Mouse (Mus musculus) heart, postnatal 14 days (tissue): ENCODE data around the gene Camta1. TPM values are rescaled to one million over a fixed set of nuclear protein-coding genes. Genes with fewer than 3 reads are reported as not detected.
A peak's percentile ranks its signal among the peaks of the same experiment; 100 is the strongest.

ENCODE experiments used
- DNase-seq, 2 experiments: peaks; one replicate each; pipeline ENCODE4 v3.0.0; 2021 to 2022
- intact Hi-C: fragments of 180-260 bp; cut with DNase I; formaldehyde crosslinking; loops from one replicate; pipeline ENCODE4 v1.15.1; 2025
- total RNA-seq, 2 experiments: library from RNA; stranded (reverse); gene quantifications; 2 replicates each; pipeline ENCODE4 v1.2.3; 2021

The Camta1 gene
- total RNA-seq, 2 experiments from 2014 or later, result 193 to 199 TPM

DNA sequence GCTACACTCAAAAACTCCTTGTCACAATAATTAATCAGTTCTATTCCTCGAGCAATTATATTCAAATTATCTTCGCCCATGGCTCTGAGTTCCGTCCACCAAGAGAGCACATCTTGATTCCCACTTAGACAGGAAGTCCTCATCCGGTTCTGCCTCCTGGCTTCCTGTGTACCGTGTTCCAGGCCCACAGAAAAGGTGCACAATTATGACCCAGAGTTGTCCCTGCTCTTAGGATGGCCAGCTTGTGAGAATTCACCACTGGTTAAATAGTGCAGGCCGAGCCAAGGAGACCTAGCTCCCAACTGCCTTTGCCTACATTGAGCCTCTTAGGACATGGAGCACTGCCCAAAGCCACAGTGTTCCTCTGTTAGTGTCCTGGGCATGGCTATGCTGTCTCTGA, 229.4 kb downstream of the Camta1 start:
- intact Hi-C loops, result loop anchor here (10.0 kb wide), 1 partner anchor 148 kb away; no protein-coding TSS in a partner anchor

DNA sequence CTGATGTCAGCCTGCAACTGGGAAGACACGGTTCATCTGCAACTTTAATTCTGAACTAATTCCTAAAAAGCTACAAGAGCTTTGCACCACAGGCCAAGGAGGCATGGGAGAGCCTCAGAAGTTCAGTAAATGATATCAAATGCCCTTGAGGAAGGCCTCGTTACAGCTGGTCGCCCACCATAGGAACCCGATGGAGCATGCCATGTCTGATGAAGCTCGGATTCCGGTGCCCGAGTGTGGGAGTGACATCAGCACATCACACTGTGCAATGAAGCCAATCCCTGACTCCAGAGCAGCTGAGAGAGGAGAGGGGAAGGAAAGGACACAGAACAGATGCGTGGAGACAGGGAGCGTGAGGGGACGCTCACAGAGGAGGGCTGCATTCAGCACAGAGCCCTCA, 231.0 kb downstream of the Camta1 start:
- DNase-seq, result no peak
- intact Hi-C loops, result loop anchor here (10.0 kb wide), 1 partner anchor 146 kb away; no protein-coding TSS in a partner anchor

More for the DNA sequence above, 229.4 kb downstream of the Camta1 start:
- DNase-seq, result no peak

DNA sequence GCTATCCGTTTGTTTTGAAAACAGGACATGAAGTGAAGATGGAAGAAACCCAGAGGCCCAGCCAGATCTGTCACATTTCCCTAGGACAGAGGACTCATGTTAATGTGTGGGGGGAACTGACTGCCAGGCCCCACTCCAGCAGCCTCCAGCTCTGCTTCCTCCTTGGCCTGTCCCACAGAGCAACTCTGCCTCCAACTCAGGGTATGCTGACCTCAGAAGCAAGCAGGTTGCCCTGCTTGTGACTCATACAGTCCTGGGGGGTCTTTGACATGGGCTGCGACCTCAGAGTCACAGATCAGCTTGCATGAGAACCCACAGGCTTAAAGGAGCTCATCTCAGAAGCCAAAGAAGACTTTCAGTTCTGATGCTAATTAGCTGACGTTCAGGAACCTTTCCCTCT, 231.4 kb downstream of the Camta1 start:
- no peak for DNase-seq
- intact Hi-C loops, result loop anchor here (10.0 kb wide), 1 partner anchor 145 kb away; no protein-coding TSS in a partner anchor

DNA sequence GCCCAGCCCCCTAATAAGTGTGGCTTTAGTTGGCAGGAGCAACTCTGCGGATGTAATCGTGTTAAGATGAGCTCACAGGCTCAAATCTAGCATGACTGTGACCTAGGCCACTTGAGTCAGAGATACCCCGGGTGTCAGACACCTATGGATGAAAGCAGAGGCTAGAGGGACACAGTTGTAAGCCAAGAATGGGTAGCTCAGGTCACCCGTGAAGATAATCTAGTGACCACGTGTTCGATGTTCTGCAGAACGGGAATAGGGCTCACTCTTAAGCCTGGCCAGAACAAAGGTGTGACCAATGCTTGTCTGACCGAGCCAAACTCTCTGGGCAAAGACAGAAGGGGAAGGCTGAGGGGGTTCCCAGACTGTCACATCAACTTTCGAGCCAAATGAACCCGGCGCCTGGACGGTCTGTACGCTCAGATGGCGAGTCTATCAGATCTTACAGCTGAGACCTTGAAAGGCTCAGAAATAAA, 242.1 kb downstream of the Camta1 start:
- no peak for DNase-seq
- intact Hi-C loops, result loop anchor here (5.0 kb wide), 1 partner anchor 143 kb away; no protein-coding TSS in a partner anchor

DNA sequence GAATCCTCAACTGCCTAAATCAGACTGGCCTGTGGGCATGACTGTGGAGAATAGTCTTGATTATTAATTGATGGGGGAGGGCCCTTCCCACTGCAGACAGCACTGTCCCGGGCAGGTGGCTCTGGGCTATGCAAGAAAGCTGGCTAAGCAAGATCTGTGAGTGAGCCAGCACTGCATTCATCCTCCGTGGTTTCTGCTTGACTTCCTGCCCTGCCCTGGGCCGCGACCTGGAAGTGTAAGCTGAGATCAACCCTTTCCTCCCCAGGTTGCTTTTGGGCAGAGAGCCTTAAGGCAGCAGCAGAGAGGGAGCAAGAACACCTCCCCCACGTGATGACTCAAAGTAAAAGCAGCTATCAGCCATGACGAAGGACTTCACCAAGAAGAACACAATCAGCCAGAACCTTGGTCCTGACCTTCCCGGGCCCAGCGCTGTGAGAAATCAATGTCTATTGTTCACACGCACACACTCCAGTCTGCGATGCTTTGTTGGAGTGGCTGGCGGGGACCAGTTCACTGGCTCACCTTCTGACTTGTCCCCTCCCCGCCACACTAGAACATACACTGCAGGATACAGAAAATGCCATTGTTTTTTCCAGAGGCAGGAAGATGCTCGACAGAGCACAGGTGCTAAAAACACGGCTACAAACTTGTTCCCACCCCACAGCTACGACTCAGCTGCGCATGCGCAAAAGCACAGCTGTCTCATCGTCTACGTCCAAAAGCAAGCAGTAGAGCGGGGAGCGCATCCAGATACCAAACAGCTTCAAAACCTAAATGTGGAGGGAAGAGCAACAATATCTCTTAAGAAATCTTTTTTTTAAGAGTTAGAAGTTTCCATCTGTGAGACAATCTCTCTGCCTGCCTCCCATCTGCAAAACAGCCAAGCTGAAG, 243.0 kb downstream of the Camta1 start:
- intact Hi-C loops, result loop anchor here (5.0 kb wide), 1 partner anchor 144 kb away; no protein-coding TSS in a partner anchor
- DNase-seq, result no peak

DNA sequence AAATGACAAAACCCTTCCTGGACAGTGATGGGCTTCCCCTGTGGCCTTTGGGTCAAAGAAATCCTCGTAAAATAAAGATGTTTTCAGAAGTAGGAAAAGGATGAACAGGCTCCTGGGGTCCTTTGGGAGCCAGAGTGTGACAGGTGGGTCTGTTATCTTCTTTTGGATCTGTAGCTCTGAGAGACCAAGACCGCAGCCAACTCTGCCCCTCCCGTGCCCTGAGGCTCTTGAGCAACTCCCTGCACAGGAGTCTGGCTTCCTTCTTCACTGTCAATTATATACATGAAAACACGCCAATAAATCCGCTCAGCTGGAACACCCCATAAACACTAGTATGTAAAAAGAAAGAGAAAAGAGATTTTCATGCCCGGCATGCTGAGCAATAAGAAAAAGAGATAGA, 250.1 kb downstream of the Camta1 start:
- no peak for DNase-seq
- intact Hi-C loops, result loop anchor here (2.0 to 5.0 kb wide), 2 partner anchors 71 to 243 kb away; no protein-coding TSS in a partner anchor

DNA sequence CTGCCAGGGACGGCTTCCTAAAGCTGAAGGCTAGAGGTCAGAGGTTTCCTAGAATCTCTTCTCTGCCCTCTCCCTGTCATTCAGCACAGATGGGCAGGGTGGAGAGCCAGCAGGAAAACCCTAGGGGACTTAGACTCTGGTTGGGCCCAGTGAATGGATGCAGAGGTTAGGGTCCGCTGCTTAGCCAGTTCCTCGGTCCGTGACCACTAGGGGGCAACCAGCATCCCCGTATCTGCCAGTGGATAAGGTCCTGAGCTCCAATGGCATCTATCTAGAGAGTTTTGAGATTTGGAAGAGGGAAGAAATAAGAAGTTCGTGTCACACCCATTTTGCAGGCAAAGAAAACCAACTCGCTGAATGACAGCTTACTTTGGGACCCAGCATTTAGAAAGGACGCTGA, 251.4 kb downstream of the Camta1 start:
- DNase-seq, result peak; percentile 63 to 73
- intact Hi-C loops, result loop anchor here (2.0 to 5.0 kb wide), 2 partner anchors 72 to 245 kb away; no protein-coding TSS in a partner anchor

DNA sequence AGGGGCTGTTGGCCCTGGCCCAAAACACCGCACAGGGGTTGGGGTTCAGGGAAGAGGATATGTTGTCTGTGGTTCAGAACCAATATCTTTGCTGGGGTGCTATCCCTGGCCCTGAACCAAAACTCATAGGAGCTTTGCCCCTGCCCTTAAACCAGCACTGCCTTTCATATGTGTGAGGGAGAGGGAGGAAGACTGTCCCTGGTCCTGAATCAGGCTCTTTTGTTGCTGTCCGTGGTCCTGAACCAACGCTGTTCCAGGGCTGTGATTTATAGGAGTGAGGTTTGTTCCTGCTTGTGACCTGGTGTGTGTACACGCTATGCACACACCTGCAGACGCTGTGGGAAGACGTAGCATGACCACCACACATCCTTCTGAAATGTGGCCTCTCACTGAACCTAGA, 256.8 kb downstream of the Camta1 start:
- intact Hi-C loops, result loop anchor here (5.0 kb wide), 1 partner anchor 118 kb away; no protein-coding TSS in a partner anchor
- DNase-seq, result peak; percentile 68 to 78

DNA sequence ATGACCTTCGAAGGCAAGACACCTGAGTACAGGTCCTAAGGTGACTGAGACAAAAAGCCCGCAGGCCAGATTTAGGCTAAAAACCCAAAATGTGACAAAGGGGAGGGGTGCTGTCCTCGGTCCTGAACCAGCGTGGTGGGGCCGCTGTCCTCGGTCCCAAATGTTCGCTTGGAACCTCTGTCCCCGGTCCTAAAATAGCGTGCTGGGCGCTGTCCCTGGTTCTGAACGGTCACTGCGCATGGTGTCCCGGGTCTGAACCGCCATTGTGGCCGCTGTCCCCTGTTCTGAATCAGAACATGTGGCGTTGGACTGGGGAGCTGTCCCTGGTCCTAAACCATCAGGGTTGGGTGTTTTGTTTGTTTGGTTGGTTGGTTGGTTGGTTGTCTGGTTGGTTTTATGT, 257.2 kb downstream of the Camta1 start:
- DNase-seq, result peak; percentile 87 to 92
- intact Hi-C loops, result no loop called here

DNA sequence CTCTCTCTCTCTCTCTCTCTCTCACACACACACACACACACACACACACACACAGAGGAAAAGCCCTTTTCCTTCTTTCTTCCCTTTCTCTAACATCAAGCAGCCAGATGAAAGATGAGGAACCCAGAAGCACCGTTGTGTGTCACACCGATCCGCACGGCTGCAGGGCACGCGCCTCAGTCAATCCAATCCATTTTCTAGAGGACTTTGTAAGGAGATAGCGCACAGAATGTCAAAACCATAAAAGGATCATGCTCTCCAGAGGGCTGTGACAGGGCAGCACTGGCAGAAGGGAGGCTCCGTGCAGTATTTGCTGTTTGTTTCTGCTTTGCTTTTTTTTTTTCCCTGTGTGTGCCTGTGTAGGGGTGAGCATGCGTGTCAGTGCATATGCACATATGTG, 258.1 kb downstream of the Camta1 start:
- intact Hi-C loops, result no loop called here

DNA sequence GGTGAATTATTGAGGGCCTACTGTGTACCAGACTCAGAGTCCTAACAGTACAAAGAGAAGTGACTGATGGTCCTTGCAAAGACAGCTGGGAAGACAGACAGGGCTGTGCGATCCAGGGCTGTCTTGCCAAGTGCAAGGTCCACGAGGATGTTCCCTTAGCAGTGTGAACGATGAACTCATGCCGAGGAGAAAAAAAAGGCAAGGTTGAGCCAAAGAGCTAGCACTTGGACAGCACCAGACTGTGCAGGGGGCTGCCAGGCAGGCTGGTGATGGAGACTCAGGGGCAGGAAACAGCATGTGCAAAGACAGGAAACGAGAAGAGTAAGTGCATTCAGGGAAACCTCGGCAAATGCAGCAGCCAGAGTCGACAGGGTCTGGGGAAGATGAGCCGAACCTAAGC, 266.6 kb downstream of the Camta1 start:
- intact Hi-C loops, result no loop called here
- DNase-seq, result no peak

More for the DNA sequence above, 258.1 kb downstream of the Camta1 start:
- no peak for DNase-seq

DNA sequence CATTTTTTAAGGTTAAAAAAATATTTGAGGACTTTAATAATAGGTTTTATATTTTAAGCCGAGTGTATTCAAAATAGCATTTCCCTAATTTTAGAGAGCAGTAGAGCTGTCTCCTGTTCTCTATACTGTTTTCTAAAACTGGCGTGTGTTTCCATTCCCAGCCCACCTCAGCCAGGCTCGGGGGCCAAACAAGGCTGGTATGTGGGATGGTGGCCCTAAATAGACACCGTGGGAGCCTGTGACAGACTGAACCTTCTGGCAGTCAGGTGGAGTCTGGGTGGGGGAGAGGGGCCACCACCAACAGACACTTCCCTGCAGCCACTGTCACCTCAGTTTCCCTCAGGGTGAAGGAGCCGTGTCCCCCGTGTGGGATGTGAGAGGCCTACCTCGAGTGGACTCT, 268.6 kb downstream of the Camta1 start:
- intact Hi-C loops, result no loop called here
- no peak for DNase-seq

DNA sequence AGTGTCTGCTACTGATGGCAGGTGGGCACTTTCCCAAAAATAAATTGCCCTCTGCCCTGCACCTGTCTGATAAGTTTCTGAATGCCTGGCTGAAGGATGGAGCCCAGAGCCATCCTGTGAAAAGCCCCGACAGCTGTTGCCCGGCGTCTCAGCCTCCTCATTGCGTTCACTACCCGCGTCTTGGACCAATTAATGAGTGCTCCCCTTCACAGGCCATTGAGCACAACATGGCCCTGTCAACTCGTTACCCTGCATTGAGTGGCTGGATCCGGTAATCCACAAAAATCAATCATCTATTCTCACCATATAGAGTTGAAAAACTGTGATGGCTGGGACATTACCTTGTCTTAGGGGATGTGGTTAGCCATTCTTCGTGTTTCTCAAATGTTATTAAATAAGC, 275.6 kb downstream of the Camta1 start:
- intact Hi-C loops, result no loop called here
- DNase-seq, result no peak

DNA sequence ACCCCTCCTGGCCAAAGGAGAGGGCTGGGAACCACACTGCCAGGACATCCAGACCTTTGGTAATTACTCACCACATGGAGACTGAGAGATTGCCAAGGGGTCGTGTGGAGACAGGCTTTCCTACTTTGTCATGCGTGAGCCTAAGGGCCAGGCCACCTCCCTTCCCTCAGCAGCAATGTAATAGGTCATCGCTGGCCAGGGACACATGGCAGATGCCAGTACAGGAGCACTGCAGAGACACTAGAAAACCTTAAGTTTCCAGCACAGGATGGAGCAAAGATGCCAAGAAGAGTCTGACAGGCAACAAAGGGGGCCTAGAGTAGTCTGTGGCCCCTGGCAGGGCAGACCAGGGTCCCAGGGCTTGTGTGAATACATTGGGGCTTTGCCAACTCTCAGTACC, 283.7 kb downstream of the Camta1 start:
- intact Hi-C loops, result no loop called here
- DNase-seq, result no peak

DNA sequence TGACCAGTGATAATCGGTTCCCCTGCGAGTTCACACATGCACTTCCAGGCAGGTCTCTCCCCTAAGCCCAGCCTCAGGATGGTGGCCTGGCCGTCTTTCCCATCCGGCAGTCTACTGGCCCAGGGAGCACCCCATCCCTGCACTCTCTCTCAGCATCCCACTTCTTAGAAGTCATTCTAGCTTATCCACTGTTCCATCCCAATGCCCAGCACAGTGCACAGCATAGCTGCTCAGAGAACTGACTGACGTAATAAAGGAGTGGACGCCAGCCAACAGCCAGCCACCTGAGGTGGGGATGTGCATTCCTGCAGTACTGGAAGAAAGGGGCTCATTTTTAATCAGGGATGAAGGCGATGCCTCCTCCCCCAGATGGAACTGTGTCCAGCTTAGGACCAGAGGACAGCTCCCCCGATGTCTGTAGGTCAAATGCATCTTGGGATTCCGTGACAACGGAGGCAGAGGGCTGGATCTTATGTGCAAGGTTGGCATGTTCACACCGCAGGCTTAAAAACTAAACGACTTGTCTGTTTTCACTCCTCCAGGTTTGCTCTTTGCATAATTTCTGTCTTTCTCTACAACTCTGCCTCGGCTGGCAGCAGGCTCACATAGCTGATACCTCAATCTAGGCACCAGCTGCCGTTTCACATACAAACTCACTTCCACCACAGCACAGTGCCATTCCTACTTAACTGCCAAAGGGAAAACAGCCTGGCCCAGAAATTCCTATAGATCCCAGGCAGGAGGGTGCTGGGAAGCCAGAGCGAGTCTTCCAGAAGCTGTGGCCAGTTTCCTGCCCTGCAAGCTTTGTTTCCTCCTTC, 285.2 kb downstream of the Camta1 start:
- intact Hi-C loops, result no loop called here
- DNase-seq, result no peak

DNA sequence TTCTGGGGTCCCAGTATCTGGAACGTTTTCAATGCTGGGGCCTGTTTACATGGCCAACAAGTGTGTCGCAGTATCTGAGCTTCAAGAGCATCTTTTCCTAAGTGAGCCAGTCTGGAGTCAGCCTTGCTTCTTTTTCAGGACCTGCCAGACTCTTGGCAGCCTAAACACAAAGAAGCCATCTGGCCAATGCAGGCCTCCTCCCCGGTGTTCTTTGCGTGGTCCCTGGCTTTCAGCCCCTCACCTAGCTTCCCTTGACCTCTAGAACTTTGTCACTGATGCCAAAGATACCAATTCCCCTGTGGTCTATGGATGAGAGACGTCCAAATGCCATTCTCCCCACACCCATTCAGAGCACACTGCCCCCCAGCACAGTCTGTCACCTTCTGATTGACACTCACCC, 289.0 kb downstream of the Camta1 start:
- intact Hi-C loops, result no loop called here

DNA sequence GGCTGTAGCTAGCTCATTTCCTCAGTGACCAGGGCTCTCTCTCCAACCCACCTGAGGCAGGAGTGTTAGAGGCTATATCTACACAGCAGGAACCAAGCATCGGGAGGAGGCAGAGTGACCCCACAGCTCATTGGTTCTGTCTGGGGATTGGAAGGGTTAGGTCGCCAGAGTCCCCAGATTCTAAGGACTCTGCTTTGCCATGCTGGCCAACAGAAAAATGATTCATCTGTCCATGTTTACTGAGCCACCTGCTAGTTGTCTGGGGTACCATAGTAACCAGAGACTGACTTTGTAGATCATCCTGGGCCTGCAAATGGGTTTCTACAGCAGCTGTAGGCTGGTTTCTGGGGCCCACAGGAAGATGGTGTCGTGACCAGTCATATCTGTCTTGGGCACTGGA, 292.1 kb downstream of the Camta1 start:
- no peak for DNase-seq
- intact Hi-C loops, result no loop called here

More for the DNA sequence above, 289.0 kb downstream of the Camta1 start:
- no peak for DNase-seq

DNA sequence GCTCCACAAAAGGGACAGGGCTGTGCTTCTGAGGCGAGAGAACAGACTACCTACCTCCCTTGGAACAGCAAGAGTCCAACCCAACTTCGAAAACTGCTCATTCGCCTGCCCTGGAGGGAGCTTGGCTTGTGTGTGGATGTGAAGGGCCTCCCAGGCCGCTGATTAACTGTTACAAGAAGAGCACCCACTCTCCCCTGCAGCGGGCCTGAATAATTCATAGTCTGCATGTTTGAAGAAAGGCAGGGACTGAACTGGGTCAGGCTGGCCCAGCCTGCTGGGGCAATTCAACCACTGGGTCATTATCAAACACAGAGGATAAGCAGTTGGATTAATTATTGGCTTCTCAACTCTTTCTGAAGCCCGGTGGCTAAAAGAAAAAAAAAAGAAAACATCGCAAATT, 292.8 kb downstream of the Camta1 start:
- no peak for DNase-seq
- intact Hi-C loops, result no loop called here

DNA sequence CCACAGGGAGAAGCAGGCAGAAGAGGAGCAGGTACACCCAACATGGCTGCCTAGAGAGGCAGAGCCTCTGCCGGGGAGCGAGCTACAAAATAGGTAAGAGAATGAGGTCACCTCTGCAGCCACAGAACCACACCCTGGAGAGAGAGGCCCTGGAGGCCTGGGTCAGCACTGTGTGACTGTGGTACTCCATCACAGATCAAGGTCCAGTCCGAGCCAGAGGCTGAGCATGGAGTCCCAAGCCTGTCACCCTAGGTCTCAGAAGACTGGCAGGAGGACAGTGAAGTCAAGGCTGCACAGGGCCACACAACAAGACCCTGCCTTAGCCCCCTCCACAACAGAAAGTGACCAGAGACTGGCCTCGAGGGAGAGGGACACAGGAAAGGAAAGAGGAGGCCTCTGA, 294.6 kb downstream of the Camta1 start:
- intact Hi-C loops, result no loop called here
- DNase-seq, result no peak

DNA sequence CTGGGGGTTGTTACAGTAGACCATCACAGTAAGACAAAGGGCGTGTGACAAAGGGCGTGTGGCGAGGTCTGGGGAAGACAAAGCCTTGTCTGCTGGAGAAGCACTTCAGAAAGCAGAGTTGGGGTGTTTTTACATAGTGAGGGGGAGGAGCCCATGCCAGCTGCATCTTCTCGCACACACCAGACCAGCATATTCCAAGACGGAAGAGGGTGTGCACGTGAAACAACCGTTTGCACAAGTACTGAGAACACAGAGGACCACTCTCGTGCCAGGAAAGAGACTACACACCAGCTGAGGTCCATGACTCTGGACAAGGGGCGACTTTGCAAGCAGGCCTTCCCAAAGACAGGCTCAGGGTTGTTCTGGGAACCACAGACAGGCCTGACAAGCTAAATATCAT, 306.2 kb downstream of the Camta1 start:
- DNase-seq, result no peak
- intact Hi-C loops, result no loop called here

DNA sequence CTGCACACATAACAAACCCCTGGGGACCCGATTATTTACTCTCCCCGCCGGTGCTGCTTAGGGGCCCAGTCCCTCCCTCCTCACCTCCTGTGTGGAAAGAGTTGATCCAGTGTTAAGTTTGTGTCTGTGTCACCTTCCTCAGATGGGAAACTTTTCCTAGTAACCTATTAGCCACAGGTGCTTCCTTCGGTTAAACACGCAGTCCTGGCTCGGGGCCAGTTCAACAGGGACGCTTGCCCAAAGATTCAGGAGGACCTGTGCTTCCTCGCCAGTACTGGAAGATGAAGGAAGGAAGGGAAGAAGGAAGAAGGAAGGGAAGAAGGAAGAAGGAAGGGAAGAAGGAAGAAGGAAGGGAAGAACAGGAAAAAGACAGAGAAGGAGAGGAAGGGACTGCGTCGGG, 312.2 kb downstream of the Camta1 start:
- intact Hi-C loops, result no loop called here
- no peak for DNase-seq
